Mouse (Mus musculus): ENCODE measurements around the gene Hist4h4. TPM values are rescaled to one million over a fixed set of nuclear protein-coding genes. Genes with fewer than 3 reads are reported as not detected.

Gene Hist4h4
- polyA plus RNA-seq, 1 experiment: not detected

GRCm38 (mm10) chr6:136781377-136781986, 22.7 kb downstream of the Hist4h4 start, which contains the start of gene Gucy2c:
Gucy2c (minus strand) TSS chr6:136781765.
- no peaks in the 10 kb centered on the region for H3K4me1 ChIP-seq (ENCODE audit: control insufficient read depth, insufficient read depth, insufficient read length, low read length)
- H3K4me3 ChIP-seq (ENCODE audit: insufficient read depth, low read depth, low read length): no peak within 1 kb of the TSS
- no peak within 1 kb of the TSS for H3K27ac ChIP-seq (replicated peaks; ENCODE audit: low read depth, low read length)

DNA sequence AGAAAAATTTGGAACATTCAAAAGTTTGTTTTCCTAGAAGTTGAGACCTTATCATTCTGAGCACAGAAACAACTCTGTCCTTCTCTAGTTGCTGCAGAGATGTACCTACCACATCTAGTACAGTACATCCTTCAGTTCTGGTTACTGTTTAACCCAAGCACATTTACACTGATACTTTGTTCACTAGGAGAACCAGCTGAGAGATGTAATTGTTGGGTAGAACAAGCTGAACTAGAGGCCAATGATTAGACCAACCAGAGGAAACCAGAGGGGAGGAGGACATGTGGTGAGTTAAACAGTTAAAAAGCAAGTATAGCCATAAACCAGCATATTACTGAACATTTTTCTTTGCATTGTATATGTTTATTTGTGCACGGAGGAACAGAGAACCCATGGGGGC, 27.8 kb downstream of the Hist4h4 start:
- Histone ChIP-seq H3K27ac (replicated peaks; ENCODE audit: low read depth, low read length) (no peak overlapping the region), H3K4me3 (ENCODE audit: insufficient read depth, low read depth, low read length) (no peak overlapping the region), H3K4me1 (ENCODE audit: control insufficient read depth, insufficient read depth, insufficient read length, low read length) (no peaks in the 10 kb centered on the region)

- Histone ChIP-seq H3K4me3 (ENCODE audit: insufficient read depth, low read depth, low read length) (no peak overlapping the region), H3K4me1 (ENCODE audit: control insufficient read depth, insufficient read depth, insufficient read length, low read length) (no peaks in the 10 kb centered on the region), H3K27ac (replicated peaks; ENCODE audit: low read depth, low read length) (no peak overlapping the region)
Observed at GRCm38 (mm10) chr6:136769859-136770258, 34.4 kb downstream of the Hist4h4 start.

- H3K4me3 ChIP-seq (ENCODE audit: insufficient read depth, low read depth, low read length): no peak overlapping the region
- no peak overlapping the region for H3K27ac ChIP-seq (replicated peaks; ENCODE audit: low read depth, low read length)
- no peaks in the 10 kb centered on the region for H3K4me1 ChIP-seq (ENCODE audit: control insufficient read depth, insufficient read depth, insufficient read length, low read length)
Observed at GRCm38 (mm10) chr6:136769143-136769542, 35.1 kb downstream of the Hist4h4 start.

DNA sequence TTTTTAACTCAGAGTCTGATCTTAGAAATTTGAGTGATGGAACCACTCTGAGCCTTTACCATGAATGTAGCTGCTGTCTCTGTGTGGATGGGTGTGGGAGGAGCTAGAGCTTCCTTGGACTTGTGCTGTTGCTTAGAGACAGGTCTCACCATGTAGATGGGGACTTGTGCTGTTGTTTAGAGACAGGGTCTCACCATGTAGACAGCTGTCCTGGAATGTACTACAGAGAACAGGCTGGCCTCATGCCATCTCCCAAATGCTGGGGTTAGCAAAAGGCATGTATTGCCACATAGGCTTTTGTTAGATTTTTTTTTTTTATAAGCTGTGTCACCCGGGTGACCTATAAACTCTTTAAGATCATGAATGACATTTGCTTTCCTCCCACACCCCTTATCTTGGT, 40.3 kb downstream of the Hist4h4 start:
- H3K4me3 ChIP-seq (ENCODE audit: insufficient read depth, low read depth, low read length): no peak overlapping the region
- no peaks in the 10 kb centered on the region for H3K4me1 ChIP-seq (ENCODE audit: control insufficient read depth, insufficient read depth, insufficient read length, low read length)
- no peak overlapping the region for H3K27ac ChIP-seq (replicated peaks; ENCODE audit: low read depth, low read length)

Other genes with a start within 250 kb of the Hist4h4 start
- gene Plbd1, start 142.5 kb downstream of the Hist4h4 start, polyA plus RNA-seq (2012; ENCODE audit: insufficient read depth, insufficient read length, missing spikeins): 175 and 251 TPM in 2 replicates
- not detected in 2 replicates for gene Gucy2c, start 22.6 kb downstream of the Hist4h4 start, polyA plus RNA-seq (2012; ENCODE audit: insufficient read depth, insufficient read length, missing spikeins)
- gene H2afj, start 3.8 kb upstream of the Hist4h4 start, polyA plus RNA-seq (2012; ENCODE audit: insufficient read depth, insufficient read length, missing spikeins): 53.0 and 64.2 TPM in 2 replicates
- gene BC049715, start 23.2 kb upstream of the Hist4h4 start, polyA plus RNA-seq (2012; ENCODE audit: insufficient read depth, insufficient read length, missing spikeins): not detected in 2 replicates
- gene Wbp11, start 23.8 kb upstream of the Hist4h4 start, polyA plus RNA-seq (2012; ENCODE audit: insufficient read depth, insufficient read length, missing spikeins): 21.2 and 23.2 TPM in 2 replicates
- gene Smco3, start 31.0 kb upstream of the Hist4h4 start, polyA plus RNA-seq (2012; ENCODE audit: insufficient read depth, insufficient read length, missing spikeins): not detected in 2 replicates
- not detected in 2 replicates for gene Art4, start 53.3 kb upstream of the Hist4h4 start, polyA plus RNA-seq (2012; ENCODE audit: insufficient read depth, insufficient read length, missing spikeins)
- 126 and 205 TPM in 2 replicates for gene Mgp, start 71.4 kb upstream of the Hist4h4 start, polyA plus RNA-seq (2012; ENCODE audit: insufficient read depth, insufficient read length, missing spikeins)
- gene Erp27, start 117.8 kb upstream of the Hist4h4 start, polyA plus RNA-seq (2012; ENCODE audit: insufficient read depth, insufficient read length, missing spikeins): not detected in 2 replicates
- not detected in 2 replicates for gene Pde6h, start 119.4 kb upstream of the Hist4h4 start, polyA plus RNA-seq (2012; ENCODE audit: insufficient read depth, insufficient read length, missing spikeins)
- 26.5 and 27.0 TPM in 2 replicates for gene Arhgdib, start 137.5 kb upstream of the Hist4h4 start, polyA plus RNA-seq (2012; ENCODE audit: insufficient read depth, insufficient read length, missing spikeins)